Mouse (Mus musculus) spleen, adult 2 months (tissue): ENCODE results near the gene Nanp.

Experiments used
- CTCF ChIP-seq: fragments of 200-500 bp; IDR thresholded peaks from 2 replicates; pipeline ENCODE4 v1.5.1; 2011; ENCODE audit warnings: mild to moderate bottlenecking, inconsistent platforms; ENCODE audit not compliant: insufficient read depth, insufficient read length, insufficient replicate concordance; ENCODE audit errors: extremely low read depth
- POLR2A ChIP-seq: fragments of 200-500 bp; IDR thresholded peaks from 2 replicates; pipeline ENCODE4 v1.6.1; 2011; ENCODE audit warnings: low read depth, low read length, inconsistent platforms

DNA sequence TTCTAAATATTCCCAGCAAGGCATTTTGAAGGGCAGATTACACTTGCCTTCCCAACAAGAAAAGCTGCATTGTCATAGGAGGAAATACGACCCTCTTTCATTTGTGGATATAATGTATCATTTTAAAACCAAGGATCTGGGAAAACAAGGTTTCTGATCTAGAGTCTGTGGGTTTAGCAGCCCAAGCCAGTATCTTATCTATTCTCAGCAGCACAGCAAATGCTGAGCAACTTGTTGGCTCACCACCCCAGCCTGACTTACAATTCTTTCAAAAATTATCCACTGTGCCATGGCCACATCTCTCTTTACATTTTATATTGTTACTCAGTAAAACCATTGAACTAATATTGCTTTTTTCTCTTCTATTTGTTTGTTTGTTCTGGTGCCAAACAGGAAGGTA is 27.9 kb downstream of the Nanp start:
- TF ChIP-seq CTCF = no peak
- no peak for TF ChIP-seq POLR2A
